Mouse (Mus musculus) bone marrow, adult 2 months (tissue): ENCODE measurements at regions not wholly inside any gene's neighbourhood (a gene's known extent, or its start where the extent isn't known, plus 50 kb on each side); places are given as distances from the start of the nearest gene placed in this dataset.

Source experiments
- CTCF ChIP-seq: fragments of 200-500 bp; IDR thresholded peaks from 2 replicates; pipeline ENCODE4 v1.5.1; 2011; ENCODE audit warnings: low read length, control low read depth; ENCODE audit not compliant: control insufficient read depth, insufficient read depth
- POLR2A ChIP-seq: fragments of 200-500 bp; IDR thresholded peaks from 2 replicates; pipeline ENCODE4 v1.6.1; 2011; ENCODE audit warnings: low read depth, mild to moderate bottlenecking, control low read depth, low read length, borderline replicate concordance; ENCODE audit not compliant: control insufficient read depth

GRCm38 (mm10) chr12:118540336-118540735 lies 239.1 kb upstream of the Sp4 start:
- no peak for TF ChIP-seq CTCF
- TF ChIP-seq POLR2A: no peak
